Mouse (Mus musculus): ENCODE results near the gene Rtn4rl2.

Gene Rtn4rl2

GRCm38 (mm10) chr2:84850407-84851129, 35.9 kb downstream of the Rtn4rl2 start:
- DNase-seq (ENCODE audit: low spot score): no peak

DNA sequence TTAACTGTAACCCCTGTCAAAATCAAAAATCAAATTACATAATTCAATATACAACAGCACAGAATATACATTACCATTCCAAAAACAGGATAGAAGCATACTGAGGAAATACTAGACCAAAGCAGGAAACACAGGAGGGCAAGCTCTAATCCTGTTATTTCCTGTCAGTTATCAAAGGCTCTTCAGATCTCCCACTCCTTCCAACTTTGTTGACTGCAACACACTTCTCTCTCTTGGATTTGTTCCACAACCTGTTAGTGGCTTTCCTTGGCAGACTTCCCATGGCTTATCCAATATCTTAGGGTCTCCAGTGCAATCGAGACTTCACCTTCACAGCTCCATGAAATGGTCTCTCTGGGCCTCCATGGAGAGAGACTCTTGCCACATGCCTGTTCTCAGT, 41.3 kb downstream of the Rtn4rl2 start:
- DNase-seq (ENCODE audit: low spot score): no peak

GRCm38 (mm10) chr2:84843654-84844053, 42.9 kb downstream of the Rtn4rl2 start:
- DNase-seq (ENCODE audit: low spot score): no peak

GRCm38 (mm10) chr2:84841905-84842304, 44.6 kb downstream of the Rtn4rl2 start:
- no peak for DNase-seq (ENCODE audit: low spot score)

DNA sequence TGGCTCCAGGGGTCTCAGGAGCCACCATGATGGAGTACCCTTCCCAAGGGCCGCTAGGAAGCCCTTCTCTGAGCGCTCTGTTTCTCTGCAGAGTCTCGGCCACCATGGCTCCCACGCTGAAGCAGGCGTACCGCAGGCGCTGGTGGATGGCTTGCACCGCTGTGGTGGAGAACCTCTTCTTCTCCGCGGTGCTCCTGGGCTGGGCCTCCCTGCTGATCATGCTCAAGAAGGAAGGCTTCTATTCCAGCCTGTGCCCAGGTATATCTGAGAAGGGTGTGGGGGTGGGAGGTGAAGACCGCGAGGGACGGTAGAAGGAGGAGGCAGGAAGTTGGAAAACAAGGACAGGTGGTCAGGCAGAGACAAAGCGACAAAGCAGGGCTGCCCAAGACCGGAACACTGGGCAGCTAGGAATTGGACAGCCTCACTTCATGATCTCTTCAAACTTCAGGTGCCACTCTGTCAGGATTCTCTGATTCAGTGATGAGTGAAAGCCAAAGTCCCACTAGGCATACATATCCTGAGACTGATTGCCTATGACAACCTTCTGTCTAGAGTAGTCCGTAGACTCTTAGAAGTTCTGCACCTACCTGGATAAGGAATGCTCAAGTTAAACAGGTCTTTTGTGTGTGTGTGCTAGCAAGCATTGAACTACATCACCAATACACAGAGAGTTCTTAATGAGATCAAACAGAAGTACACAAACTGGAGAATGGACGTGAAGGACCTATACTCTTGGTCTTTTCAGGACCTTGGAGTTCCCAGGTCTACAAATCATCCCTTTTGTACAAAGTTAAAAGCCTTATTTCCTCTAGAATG, 45.6 kb downstream of the Rtn4rl2 start:
- no peak for DNase-seq (ENCODE audit: low spot score)

DNA sequence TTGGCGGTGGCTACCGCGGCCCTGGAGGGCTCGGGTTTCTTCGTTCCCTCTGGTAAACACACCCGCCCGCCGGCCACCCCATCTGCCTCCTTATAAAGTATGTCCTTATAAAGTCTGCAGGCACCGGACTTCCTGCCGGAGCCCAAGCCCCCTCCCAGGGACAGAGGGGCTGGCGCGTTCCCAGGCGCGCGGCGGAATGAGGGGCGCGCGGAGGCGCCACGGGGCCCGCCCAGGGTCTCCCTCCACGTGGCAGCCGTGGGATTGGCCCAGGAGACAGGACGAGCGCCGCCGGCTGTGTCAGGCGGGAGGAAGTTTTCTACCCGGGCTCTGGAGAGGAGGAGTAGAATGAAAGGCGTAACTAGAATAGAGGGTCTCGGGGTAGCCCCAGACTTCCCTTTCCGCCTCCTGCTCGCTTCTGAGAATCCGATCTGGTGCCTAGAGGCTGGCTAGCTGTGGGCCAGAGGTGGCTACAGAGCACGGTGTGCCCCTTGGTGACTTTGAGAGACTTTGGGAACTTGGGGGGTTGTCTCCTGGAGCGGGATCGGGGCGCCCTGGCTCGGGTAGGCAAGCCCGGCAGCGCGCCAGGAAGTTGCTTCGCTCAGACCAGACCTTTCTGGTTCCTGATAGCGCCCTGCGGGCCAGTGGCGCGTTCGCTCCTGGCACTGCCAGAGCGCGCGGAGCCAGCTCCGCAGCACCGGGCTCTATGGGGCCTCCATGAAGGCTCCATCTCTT, 46.3 kb downstream of the Rtn4rl2 start:
- DNase-seq (ENCODE audit: low spot score): peak; percentile 24

DNA sequence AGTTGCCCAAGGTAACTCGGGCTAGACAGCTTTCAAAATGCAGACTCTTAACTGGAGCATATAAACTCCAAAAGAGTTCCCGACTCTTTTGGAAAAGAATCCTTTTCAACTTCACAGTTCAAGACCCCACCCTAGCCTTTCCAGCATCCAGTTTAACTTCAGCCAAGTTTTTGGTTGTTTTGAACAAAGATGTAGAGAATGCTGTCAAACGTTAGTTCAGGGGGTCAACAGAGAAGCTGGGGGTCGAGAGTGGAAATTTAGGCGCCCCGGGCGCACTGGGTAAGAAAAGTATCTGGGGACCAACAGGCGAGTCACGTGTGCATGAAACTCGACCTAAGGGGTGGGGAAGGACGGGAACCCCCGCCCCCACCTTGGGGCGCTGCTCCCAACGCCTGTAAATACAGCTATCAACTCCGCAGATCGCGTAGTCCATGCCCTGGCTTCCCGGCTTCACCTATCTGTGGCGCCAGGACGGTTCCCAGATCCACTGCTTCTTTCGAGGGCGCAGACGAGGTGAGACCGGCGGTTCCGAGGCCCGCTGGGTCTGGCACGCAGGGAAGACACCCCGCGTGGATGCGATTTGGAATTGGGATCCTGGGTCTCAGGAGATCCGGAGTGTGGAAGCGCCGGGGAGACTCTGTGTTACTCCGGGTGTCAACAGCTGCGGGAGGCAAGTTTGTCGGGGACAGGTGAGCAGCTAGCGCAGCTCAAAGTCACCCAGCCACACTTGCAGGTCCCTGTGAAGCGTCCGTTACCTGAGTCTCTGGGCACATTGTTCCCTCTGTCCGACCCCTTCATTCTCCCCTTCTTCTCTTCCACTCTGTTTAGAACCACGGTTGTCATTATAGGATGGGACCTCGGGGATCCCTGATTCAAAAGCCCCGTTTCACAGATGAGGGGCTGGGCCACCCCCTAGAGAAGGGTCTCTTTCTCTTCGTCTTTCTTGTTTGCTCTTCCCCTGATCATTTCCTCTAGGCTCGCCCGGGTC, 47.2 kb downstream of the Rtn4rl2 start:
- DNase-seq (ENCODE audit: low spot score): peak; percentile 21

- DNase-seq (ENCODE audit: low spot score): no peak
Measured at GRCm38 (mm10) chr2:84838593-84838949, 47.9 kb downstream of the Rtn4rl2 start, which contains the start of gene Slc43a1. Gene Slc43a1, plus strand, starts transcription at chr2:84838850.

GRCm38 (mm10) chr2:84837817-84838592, 48.5 kb downstream of the Rtn4rl2 start:
- no peak for DNase-seq (ENCODE audit: low spot score)

DNA sequence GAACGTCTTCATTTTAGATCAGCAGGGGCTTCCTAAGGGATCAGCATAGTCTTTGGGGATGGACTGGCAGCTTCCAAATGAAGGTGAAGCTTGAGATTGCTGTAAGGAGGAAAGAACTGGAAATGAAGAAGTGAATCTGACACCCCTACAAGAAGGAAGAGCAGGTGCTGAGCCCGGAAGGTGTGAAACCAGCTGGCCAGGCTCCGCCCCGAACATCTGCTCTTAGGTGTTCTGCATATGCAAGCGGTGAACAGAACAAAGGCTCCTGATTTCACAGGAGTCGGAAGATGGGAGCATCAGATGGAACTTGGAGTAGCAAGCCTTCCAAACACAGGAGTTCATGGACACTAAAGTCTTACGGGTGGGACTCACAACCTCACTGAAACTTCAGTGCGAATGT, 49.4 kb downstream of the Rtn4rl2 start:
- no peak for DNase-seq (ENCODE audit: low spot score)

DNA sequence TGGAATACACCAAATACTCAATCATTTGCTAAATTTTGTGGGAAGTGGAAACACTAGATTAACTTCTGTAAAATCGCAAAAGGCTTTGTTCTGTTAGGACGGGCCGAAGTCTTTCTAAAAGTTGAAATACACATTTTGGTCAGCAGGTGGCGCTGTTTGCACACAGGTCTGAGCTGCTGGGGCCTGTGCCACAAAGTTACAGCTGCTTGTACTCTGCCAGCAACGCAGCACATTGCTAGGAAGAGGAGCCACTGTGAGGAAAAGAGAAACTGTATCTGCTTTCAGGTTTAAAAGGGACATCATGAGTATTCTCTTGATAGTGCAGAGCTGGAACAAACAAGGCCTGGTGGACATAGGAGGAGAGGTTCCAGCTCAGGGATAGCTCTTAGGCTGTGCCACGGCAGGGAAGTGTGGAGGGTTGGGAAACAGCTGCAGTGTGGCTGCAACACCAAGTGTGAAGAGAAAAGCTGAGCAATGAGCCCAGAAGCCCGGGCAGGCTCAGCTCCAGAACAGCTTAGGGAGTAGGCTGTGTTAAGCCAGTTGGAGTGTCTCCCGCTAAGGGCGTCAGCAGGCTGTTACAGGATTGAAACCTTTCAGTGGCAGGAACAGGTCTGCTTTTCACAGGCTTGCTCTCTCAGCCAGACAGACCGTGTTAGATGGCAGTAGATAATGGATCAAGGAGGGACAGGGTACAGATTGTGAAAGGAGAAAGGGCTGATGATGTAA, 54.7 kb downstream of the Rtn4rl2 start:
- peak; percentile 85 for DNase-seq (ENCODE audit: low spot score)

- no peak for DNase-seq (ENCODE audit: low spot score)
Measured at GRCm38 (mm10) chr2:84827283-84827920, 59.1 kb downstream of the Rtn4rl2 start.

GRCm38 (mm10) chr2:84826488-84827282, 59.8 kb downstream of the Rtn4rl2 start, which contains the start of gene Timm10:
Gene Timm10, plus strand, starts transcription at chr2:84826997.
- peak; percentile 93 for DNase-seq (ENCODE audit: low spot score)

GRCm38 (mm10) chr2:84823237-84823636, 63.3 kb downstream of the Rtn4rl2 start:
- no peak for DNase-seq (ENCODE audit: low spot score)

DNA sequence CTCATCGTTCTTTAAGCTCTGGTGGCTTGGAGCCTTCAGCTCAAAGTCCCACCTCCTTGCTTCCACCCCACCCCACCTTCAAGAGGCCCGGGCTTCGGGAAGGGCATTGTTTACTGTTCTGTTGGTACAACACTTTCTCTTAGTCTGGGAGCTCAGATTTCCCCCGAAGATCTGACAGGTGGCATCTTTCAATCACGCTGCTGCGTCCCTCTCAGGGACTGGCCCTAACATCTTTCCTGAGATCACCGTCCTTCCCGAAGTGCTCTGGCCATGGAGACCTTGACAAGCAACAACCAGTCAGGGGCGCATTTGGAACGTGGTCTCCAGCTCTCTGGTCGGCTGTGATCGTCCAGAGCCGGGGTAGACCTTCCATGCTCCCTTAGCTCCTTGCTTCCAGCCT, 64.0 kb downstream of the Rtn4rl2 start, which contains the start of gene Smtnl1:
Gene Smtnl1, minus strand, starts transcription at position 101 of the 400 bp plus-strand sequence.
- no peak for DNase-seq (ENCODE audit: low spot score)

Measured in lung, postnatal 25 days (tissue).